Mouse (Mus musculus) limb, embryonic 10.5 days (tissue): ENCODE results near the gene Rad9a. TPM values are rescaled to one million over a fixed set of nuclear protein-coding genes. Genes with fewer than 3 reads are reported as not detected.

Experiments
- DNase-seq: peaks from one replicate; pipeline ENCODE4 v3.0.0-alpha.2; 2017; ENCODE audit warnings: low spot score
- H3K27ac ChIP-seq: fragments of 300-500 bp; sonication (generic); 2 replicates; pipeline ENCODE4 v1.5.1; 2016; ENCODE audit warnings: mild to moderate bottlenecking
- H3K27me3 ChIP-seq: fragments of 300-500 bp; sonication (generic); 2 replicates; pipeline ENCODE4 v1.6.1; 2016; ENCODE audit warnings: low read depth, mild to moderate bottlenecking; ENCODE audit not compliant: poor library complexity, severe bottlenecking
- H3K36me3 ChIP-seq: fragments of 300-500 bp; sonication (generic); 2 replicates; pipeline ENCODE4 v1.6.1; 2016; ENCODE audit warnings: mild to moderate bottlenecking, moderate library complexity
- H3K4me1 ChIP-seq: fragments of 300-500 bp; sonication (generic); 2 replicates; pipeline ENCODE4 v1.6.1; 2016
- H3K4me3 ChIP-seq: fragments of 300-500 bp; sonication (generic); 2 replicates; pipeline ENCODE4 v1.5.1; 2016; ENCODE audit warnings: mild to moderate bottlenecking, moderate library complexity
- H3K9me3 ChIP-seq: fragments of 300-500 bp; sonication (generic); replicated peaks from 2 replicates; pipeline ENCODE4 v1.6.1; 2016; ENCODE audit warnings: mild to moderate bottlenecking
- WGBS: fragments of 180-500 bp; shearing (Covaris S2); methylation state at CpG from one replicate; pipeline ENCODE4 v1.1.7; 2016; 5-methylcytosine and 5-hydroxymethylcytosine counted together
- polyA plus RNA-seq: library from polyadenylated mRNA; unstranded; fragments of >200 nt; fragmentation: Nextera tagmentation; extraction: Ambion mirVana; gene quantifications from 2 replicates; pipeline ENCODE4 v1.2.1, GENCODE M21; 2016

Rad9a gene
- polyA plus RNA-seq, 1 experiment from 2014 or later: 58.2 TPM

DNA sequence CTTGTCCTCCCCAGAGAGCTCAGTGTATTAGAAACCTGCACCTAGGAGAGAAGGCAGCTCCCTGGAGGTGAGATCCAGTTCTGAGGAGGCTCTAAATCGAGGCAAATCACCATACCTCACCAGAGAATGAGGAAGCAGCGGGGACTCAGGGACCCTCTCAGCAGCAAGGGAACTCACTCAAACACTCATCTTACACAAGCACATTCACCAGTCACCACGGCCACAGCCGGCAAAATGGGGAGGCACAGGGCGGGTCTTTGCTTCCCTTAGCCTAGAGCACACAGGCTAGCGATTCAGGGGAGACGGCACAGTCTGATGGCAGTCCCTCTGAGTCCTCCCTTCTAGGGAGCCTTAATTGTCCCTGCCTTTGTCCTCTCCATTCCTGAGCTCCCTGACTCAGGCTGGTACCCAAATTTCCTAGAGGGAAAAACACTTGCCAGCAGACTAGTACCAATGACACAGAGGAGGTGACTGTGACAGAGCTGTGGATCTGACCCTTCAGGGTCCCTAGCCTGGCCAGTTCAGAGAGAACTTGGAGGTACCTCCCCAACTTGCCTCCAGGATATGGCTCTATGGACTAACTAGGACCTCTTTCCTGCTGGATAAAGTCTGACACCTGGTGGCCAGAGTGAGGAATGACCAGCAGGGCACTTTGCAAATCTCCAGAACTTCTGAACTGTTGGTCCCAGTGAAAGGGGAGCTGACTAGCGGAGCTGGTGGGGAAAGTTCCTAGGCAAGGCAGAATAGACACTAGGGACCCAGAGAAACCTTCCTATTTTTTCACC is 26.6 kb upstream of the Rad9a start:
- Histone ChIP-seq H3K36me3 (peaks cover under 1% of the 10 kb centered on the region; the same call in 1 of the 2 replicates), H3K4me1 (peaks cover 41% of the 10 kb centered on the region), H3K4me3 (no peak overlapping the region), H3K9me3 (no peaks in the 10 kb centered on the region), H3K27ac (0 out of 2 replicates have a peak overlapping the region, but pooled peaks have one; percentile 42), H3K27me3 (peaks cover 34% of the 10 kb centered on the region)
- WGBS: 19% methylated on average over 8 of the region's 8 CpGs
- peak; percentile 79 for DNase-seq

DNA sequence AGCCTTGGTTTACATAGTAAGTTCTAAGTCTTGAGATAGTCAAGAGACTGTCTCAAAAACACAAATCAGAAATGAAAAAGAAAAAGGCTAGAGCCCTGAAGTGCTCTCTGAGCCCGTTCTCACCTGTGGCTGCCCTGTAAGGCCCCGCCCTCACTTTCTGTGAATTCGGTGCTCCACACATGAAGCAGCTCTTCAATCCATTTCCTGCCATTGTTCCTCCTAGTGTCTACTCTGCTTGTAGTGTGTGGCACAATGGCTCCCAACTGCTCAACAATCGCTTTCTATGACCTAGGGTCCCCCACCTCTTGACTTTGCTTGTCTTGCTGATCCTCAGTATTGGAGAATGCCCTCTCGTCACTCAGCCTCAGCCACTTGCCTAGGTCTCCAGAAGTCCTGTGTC is 26.0 kb upstream of the Rad9a start:
- H3K27me3 ChIP-seq: peaks cover 35% of the 10 kb centered on the region
- H3K4me1 ChIP-seq: peaks cover 42% of the 10 kb centered on the region
- H3K36me3 ChIP-seq: peaks cover 7% of the 10 kb centered on the region
- no peaks in the 10 kb centered on the region for H3K9me3 ChIP-seq
- no peak overlapping the region for H3K4me3 ChIP-seq
- DNase-seq: no peak
- WGBS: 75% methylated on average over 5 of the region's 5 CpGs
- H3K27ac ChIP-seq: no peak overlapping the region

GRCm38 (mm10) chr19:4226779-4227178 is 25.3 kb upstream of the Rad9a start:
- Histone ChIP-seq H3K4me1 (peaks cover 42% of the 10 kb centered on the region), H3K27ac (no peak overlapping the region), H3K9me3 (no peaks in the 10 kb centered on the region), H3K36me3 (peaks cover 14% of the 10 kb centered on the region), H3K4me3 (no peak overlapping the region), H3K27me3 (peaks cover 42% of the 10 kb centered on the region)
- DNase-seq: no peak
- 89% methylated on average over 7 of the region's 7 CpGs for WGBS

GRCm38 (mm10) chr19:4222165-4222564 is 20.7 kb upstream of the Rad9a start:
- Histone ChIP-seq H3K9me3 (no peaks in the 10 kb centered on the region), H3K4me1 (peaks cover 53% of the 10 kb centered on the region), H3K27ac (no peak overlapping the region), H3K27me3 (peaks cover 25% of the 10 kb centered on the region), H3K4me3 (no peak overlapping the region), H3K36me3 (peaks cover 29% of the 10 kb centered on the region)
- DNase-seq: no peak
- 78% methylated on average over 11 of the region's 11 CpGs for WGBS

GRCm38 (mm10) chr19:4220957-4221743 is 19.7 kb upstream of the Rad9a start:
- no peaks in the 10 kb centered on the region for H3K9me3 ChIP-seq
- peaks cover 29% of the 10 kb centered on the region for H3K36me3 ChIP-seq
- no peak for DNase-seq
- no peak overlapping the region for H3K4me3 ChIP-seq
- H3K4me1 ChIP-seq: peaks cover 63% of the 10 kb centered on the region
- peak overlapping the region; percentile 39; the same call in 1 of the 2 replicates for H3K27ac ChIP-seq
- H3K27me3 ChIP-seq: peaks cover 29% of the 10 kb centered on the region
- 32% methylated on average over 14 of the region's 14 CpGs for WGBS

DNA sequence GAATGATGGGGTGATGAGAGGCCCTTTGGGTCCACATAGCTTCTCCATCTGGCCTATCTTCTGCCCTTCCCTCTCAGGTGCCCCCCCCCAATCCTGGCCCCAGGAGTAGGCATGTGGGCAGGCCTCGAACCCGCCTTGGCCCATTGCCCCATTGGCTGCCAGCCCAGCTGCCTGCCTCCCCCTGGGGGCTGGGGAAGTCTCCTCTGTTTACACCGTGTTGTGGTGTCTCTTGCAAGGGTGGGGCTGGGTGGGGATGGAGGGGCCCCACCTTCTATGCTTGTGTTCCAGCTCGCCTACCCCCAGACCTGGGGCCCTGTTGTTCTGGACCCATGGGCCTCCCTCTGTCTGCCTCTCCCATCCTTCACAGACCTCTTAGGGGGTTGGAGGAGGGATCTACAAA is 19.0 kb upstream of the Rad9a start:
- Histone ChIP-seq H3K9me3 (no peaks in the 10 kb centered on the region), H3K27ac (peak overlapping the region; percentile 39; the same call in 1 of the 2 replicates), H3K4me3 (no peak overlapping the region), H3K4me1 (peaks cover 70% of the 10 kb centered on the region), H3K27me3 (peaks cover 35% of the 10 kb centered on the region), H3K36me3 (peaks cover 29% of the 10 kb centered on the region)
- DNase-seq: no peak
- WGBS: 63% methylated on average over 4 of the region's 4 CpGs

DNA sequence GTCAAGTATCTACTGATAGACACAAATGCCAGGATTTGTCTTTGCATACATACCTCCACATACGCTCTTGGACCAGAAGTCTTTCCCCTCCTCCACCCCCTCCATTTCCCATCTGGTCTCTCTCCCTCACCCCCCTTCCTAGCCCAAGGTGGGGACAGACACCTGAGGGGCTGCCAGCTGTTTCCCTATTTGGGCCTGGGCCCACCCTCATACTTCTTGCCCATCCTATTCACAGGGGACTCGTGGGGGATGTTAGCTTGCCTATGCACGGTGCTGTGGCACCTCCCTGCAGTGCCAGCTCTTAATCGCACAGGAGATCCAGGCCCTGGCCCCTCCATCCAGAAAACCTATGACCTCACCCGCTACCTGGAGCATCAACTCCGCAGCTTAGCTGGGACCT is 18.5 kb upstream of the Rad9a start:
- no peak overlapping the region for H3K4me3 ChIP-seq
- 0 out of 2 replicates have a peak overlapping the region, but pooled peaks have one; percentile 10 for H3K27ac ChIP-seq
- H3K9me3 ChIP-seq: no peaks in the 10 kb centered on the region
- no peak for DNase-seq
- WGBS: 88% methylated on average over 6 of the region's 6 CpGs
- H3K4me1 ChIP-seq: peaks cover 75% of the 10 kb centered on the region
- H3K27me3 ChIP-seq: peaks cover 39% of the 10 kb centered on the region
- peaks cover 29% of the 10 kb centered on the region for H3K36me3 ChIP-seq

- peaks cover 42% of the 10 kb centered on the region for H3K27me3 ChIP-seq
- H3K4me1 ChIP-seq: peaks cover 87% of the 10 kb centered on the region
- peaks cover 29% of the 10 kb centered on the region for H3K36me3 ChIP-seq
- H3K9me3 ChIP-seq: no peaks in the 10 kb centered on the region
- 75% methylated on average over 1 of the region's 1 CpGs for WGBS
- no peak for DNase-seq
- H3K4me3 ChIP-seq: no peak overlapping the region
- no peak overlapping the region for H3K27ac ChIP-seq
Observed at GRCm38 (mm10) chr19:4218784-4219183, 17.3 kb upstream of the Rad9a start.

- Histone ChIP-seq H3K36me3 (peaks cover 29% of the 10 kb centered on the region), H3K4me3 (no peak overlapping the region), H3K27me3 (peaks cover 47% of the 10 kb centered on the region), H3K9me3 (no peaks in the 10 kb centered on the region), H3K27ac (peak overlapping the region; percentile 97; the same call in 1 of the 2 replicates), H3K4me1 (peaks cover 92% of the 10 kb centered on the region)
- DNase-seq: no peak
- 84% methylated on average over 11 of the region's 11 CpGs for WGBS
Observed at GRCm38 (mm10) chr19:4218293-4218692, 16.8 kb upstream of the Rad9a start.

DNA sequence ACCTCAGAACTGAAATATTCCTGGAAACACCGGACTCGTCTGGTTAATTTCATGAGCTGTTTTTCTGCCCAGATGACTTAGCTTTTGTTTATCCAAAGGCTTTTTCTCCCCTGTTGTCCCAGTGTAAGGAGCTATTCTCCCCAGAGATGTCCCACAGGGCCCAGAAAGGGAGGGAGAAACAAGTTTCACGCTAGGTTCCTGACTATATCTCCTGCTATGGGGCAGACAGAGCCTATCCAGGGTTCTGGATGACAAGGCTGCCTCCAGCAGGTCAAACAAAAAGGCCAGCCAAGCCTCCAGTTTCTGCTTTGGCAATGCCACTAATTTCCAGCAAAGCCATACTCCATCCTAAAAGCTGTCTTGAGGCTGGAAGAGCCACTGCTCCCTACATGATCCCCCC is 16.4 kb upstream of the Rad9a start:
- Histone ChIP-seq H3K4me3 (no peak overlapping the region), H3K27ac (peak overlapping the region; percentile 97; the same call in 1 of the 2 replicates), H3K4me1 (peaks cover 95% of the 10 kb centered on the region), H3K9me3 (no peaks in the 10 kb centered on the region), H3K27me3 (peaks cover 51% of the 10 kb centered on the region), H3K36me3 (peaks cover 26% of the 10 kb centered on the region)
- WGBS: 54% methylated on average over 3 of the region's 3 CpGs
- DNase-seq: no peak

DNA sequence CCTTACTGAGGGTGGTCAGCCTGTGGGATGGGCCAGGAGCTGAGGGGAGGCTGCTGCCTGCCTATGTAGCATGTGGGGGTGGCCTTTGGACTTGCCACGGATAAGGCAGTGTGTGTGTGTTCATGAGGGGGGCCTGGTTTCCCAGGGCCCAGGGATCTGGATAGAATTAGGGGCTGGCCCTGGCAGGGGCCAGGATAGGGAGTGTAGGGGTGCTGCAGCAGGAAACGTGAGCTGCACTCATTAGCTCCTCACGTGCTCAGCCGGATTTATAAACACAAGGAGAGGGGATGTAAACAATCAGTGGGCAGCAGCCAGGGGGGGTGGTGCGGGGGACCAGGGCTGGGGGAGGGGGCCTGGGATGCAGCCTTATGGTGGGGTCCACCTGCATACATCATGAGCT is 15.7 kb upstream of the Rad9a start:
- Histone ChIP-seq H3K36me3 (peaks cover 19% of the 10 kb centered on the region), H3K4me1 (peaks cover 95% of the 10 kb centered on the region), H3K9me3 (no peaks in the 10 kb centered on the region), H3K4me3 (peak overlapping the region; percentile 83), H3K27me3 (peaks cover 51% of the 10 kb centered on the region), H3K27ac (peak overlapping the region; percentile 97)
- 2% methylated on average over 5 of the region's 5 CpGs for WGBS
- DNase-seq: peak; percentile 58

- Histone ChIP-seq H3K27me3 (peaks cover 51% of the 10 kb centered on the region), H3K36me3 (peaks cover 9% of the 10 kb centered on the region; the same call in 1 of the 2 replicates), H3K4me1 (peaks cover 95% of the 10 kb centered on the region), H3K9me3 (no peaks in the 10 kb centered on the region), H3K4me3 (peak overlapping the region; percentile 83), H3K27ac (peak overlapping the region; percentile 97)
- 16% methylated on average over 14 of the region's 14 CpGs for WGBS
- peak; percentile 61 for DNase-seq
Observed at GRCm38 (mm10) chr19:4216041-4216685, 14.7 kb upstream of the Rad9a start.
